Mouse (Mus musculus) intestine, postnatal 0 days (tissue): ENCODE results near the gene Apol10a. TPM values are rescaled to one million over a fixed set of nuclear protein-coding genes. Genes with fewer than 3 reads are reported as not detected.
"Not testable (repeated sequence)": the region's sequence is repeated elsewhere in the genome, so short reads cannot be mapped to it uniquely, and the experiment has no call there.

Source experiments
- ATAC-seq: fragments of 200-750 bp; cut with Nextera tagmentation; 2 replicates; pipeline ENCODE4 v1.8.0; 2017; ENCODE audit warnings: mild to moderate bottlenecking, moderate TSS enrichment, moderate library complexity
- H3K27ac ChIP-seq: fragments of 300-500 bp; sonication (generic); 2 replicates; pipeline ENCODE4 v1.5.1; 2014; ENCODE audit warnings: mild to moderate bottlenecking, low read depth, low read length, moderate library complexity
- H3K27me3 ChIP-seq: fragments of 300-500 bp; sonication (generic); replicated peaks from 2 replicates; pipeline ENCODE4 v1.6.1; 2014; ENCODE audit warnings: low read length, mixed read lengths; ENCODE audit not compliant: control insufficient read depth, insufficient read depth
- H3K36me3 ChIP-seq: fragments of 300-500 bp; sonication (generic); 2 replicates; pipeline ENCODE4 v1.6.1; 2014; ENCODE audit warnings: mild to moderate bottlenecking, moderate library complexity; ENCODE audit not compliant: control insufficient read depth, insufficient read depth
- H3K4me1 ChIP-seq: fragments of 300-500 bp; sonication (generic); replicated peaks from 2 replicates; pipeline ENCODE4 v1.6.1; 2014; ENCODE audit warnings: antibody characterized with exemption, low read length, mixed read lengths; ENCODE audit not compliant: control insufficient read depth, insufficient read depth
- H3K4me2 ChIP-seq: fragments of 300-500 bp; sonication (generic); replicated peaks from 2 replicates; pipeline ENCODE4 v1.6.1; 2014; ENCODE audit warnings: low read depth, mild to moderate bottlenecking, moderate library complexity
- H3K4me3 ChIP-seq: fragments of 300-500 bp; sonication (generic); 2 replicates; pipeline ENCODE4 v1.5.1; 2014; ENCODE audit warnings: low read depth, low read length
- H3K9ac ChIP-seq: fragments of 300-500 bp; sonication (generic); 2 replicates; pipeline ENCODE4 v1.6.1; 2014; ENCODE audit warnings: mild to moderate bottlenecking, low read depth, low read length
- H3K9me3 ChIP-seq: fragments of 300-500 bp; sonication (generic); 2 replicates; pipeline ENCODE4 v1.6.1; 2016; ENCODE audit warnings: mixed run types; ENCODE audit not compliant: control insufficient read depth
- CTCF ChIP-seq: sonication (generic); IDR thresholded peaks from 2 replicates; pipeline ENCODE4 v1.5.1; 2016; ENCODE audit warnings: low read depth, mild to moderate bottlenecking, control low read depth, antibody characterized with exemption, moderate library complexity
- WGBS: fragments of 180-500 bp; shearing (Covaris S2); extraction: QIAGEN DNeasy Blood & Tissue Kit; methylation state at CpG from one replicate; pipeline ENCODE4 v1.1.7; 2014; 5-methylcytosine and 5-hydroxymethylcytosine counted together
- polyA plus RNA-seq: library from polyadenylated mRNA; unstranded; fragments of >200 nt; fragmentation: Nextera tagmentation; extraction: Ambion mirVana; gene quantifications from 2 replicates; pipeline ENCODE4 v1.2.1, GENCODE M21; 2015

Apol10a gene
- polyA plus RNA-seq, 1 experiment from 2014 or later: 0.60 TPM

GRCm38 (mm10) chr15:77533216-77533615 is 56.4 kb downstream of the Apol10a start, which contains the start of gene Apol7c:
Apol7c (minus strand) TSS chr15:77533316.
- ATAC-seq: no peak
- no peak within 1 kb of the TSS for H3K27ac ChIP-seq

DNA sequence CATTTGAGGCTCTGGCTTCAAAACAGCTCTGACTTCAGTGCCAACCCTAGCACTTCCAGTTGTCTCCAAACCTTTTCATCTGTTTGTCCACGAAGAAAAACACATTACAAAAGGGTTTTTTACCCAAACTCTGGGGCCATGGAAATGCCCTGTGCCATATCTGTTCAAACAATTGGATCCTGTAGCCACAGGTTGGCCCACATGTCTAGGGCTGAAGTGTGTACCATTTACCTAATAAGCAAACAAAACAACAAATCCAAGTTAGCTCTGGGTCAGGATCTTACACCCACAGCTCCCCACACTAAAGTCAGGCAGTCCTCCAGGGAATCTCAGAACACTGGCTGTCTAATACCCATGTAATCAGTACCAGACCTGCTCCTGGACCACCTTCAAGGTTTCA is 62.4 kb downstream of the Apol10a start:
- not testable (repeated sequence) for H3K4me2 ChIP-seq, H3K9me3 ChIP-seq, H3K36me3 ChIP-seq, H3K4me3 ChIP-seq, ATAC-seq, H3K4me1 ChIP-seq, H3K9ac ChIP-seq, H3K27ac ChIP-seq, H3K27me3 ChIP-seq
- WGBS: 34% methylated on average over 1 of the region's 1 CpGs

More at GRCm38 (mm10) chr15:77533216-77533615, 56.4 kb downstream of the Apol10a start, which contains the start of gene Apol7c:
- Histone ChIP-seq H3K36me3 (no peaks in the 10 kb centered on the region), H3K9me3 (no peaks in the 10 kb centered on the region), H3K27me3 (no peaks in the 10 kb centered on the region), H3K4me2 (no peak within 1 kb of the TSS), H3K4me1 (no peaks in the 10 kb centered on the region), H3K4me3 (no peak within 1 kb of the TSS), H3K9ac (no peak within 1 kb of the TSS)
- no peak for TF ChIP-seq CTCF

Other genes starting within 250 kb of the Apol10a start
- gene Rbfox2, start 170.0 kb upstream of the Apol10a start, polyA plus RNA-seq: 16.8 and 20.3 TPM in 2 replicates
- 30.9 and 31.4 TPM in 2 replicates for gene Apol7a, start 77.9 kb upstream of the Apol10a start, polyA plus RNA-seq
- 26.2 and 33.1 TPM in 2 replicates for gene Apol9a, start 65.9 kb upstream of the Apol10a start, polyA plus RNA-seq
- 0.21 TPM in 1 of 2 replicates, not detected in the other for gene Apol7b, start 29.6 kb upstream of the Apol10a start, polyA plus RNA-seq
- not detected in 2 replicates for gene Apol11a, start 31.2 kb downstream of the Apol10a start, polyA plus RNA-seq
- gene Apol7c, start 56.3 kb downstream of the Apol10a start, polyA plus RNA-seq: 18.8 and 23.9 TPM in 2 replicates
- not detected in 2 replicates for gene 1700025B11Rik, start 84.8 kb downstream of the Apol10a start, polyA plus RNA-seq
- 0.61 and 0.69 TPM in 2 replicates for gene Apol10b, start 119.1 kb downstream of the Apol10a start, polyA plus RNA-seq
- gene Gm36245, start 122.2 kb downstream of the Apol10a start, polyA plus RNA-seq: not detected in 2 replicates
- not detected in 2 replicates for gene Apol11b, start 166.2 kb downstream of the Apol10a start, polyA plus RNA-seq
- gene Apol7e, start 221.8 kb downstream of the Apol10a start, polyA plus RNA-seq: 0.22 and 0.25 TPM in 2 replicates